Mouse (Mus musculus): ENCODE results near the gene Ncam1.

DNA sequence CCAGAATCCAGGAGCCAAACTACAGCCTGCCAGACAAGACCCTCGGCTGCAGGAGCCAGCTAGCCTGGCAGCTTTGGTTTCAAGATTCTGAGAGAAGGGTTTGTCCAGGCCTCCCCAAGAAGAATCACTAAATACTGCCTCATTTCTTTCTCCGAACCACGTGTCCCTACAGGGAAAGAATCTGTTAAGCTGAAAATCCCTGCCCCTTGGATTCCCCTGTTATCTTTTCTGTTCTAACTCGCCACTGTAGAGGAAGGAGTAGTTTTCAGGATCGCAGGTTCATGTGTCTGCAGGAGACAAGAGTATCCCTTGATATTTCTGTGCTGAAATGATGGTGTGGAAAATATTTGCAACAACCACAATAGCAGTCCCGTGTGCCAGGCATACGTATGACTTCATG, 310.5 kb downstream of the Ncam1 start:
- TF ChIP-seq POLR2A (IDR thresholded peaks at IDR 0.05; ENCODE audit: insufficient read depth, low read length), result no peak
- no peak for TF ChIP-seq CTCF (IDR thresholded peaks at IDR 0.05; ENCODE audit: low read depth, low read length)
